ENCODE assay signal across 14 mouse cellular contexts in genomic region chr8:26595431-26596018, GRCm38 (mm10).
DNase-seq lines count a peak whose midpoint lies in the region; ATAC-seq and TF ChIP-seq lines count a peak whose summit lies in the region.
"Had no signal": no experiment of that assay in that cellular context is flagged by ENCODE, and none has a peak within 500 bp of the region (broad histone marks: within the 10 kb centered on the region; RNA-seq: fewer than 3 reads in every experiment).

No protein-coding gene starts in this region.

- H3K4me3 ChIP-seq in intestine, embryonic 14.5 days (ENCODE audit: low read depth, low read length): no peak overlapping the region
- H3K4me3 ChIP-seq in intestine, embryonic 15.5 days (replicated peaks): no peak overlapping the region
- no peak overlapping the region for H3K4me3 ChIP-seq in forebrain, embryonic 16.5 days (replicated peaks; ENCODE audit: low read length)
- H3K4me3 ChIP-seq in midbrain, postnatal 0 days (ENCODE audit: low read depth, low read length): no peak overlapping the region
- no peak overlapping the region for H3K4me3 ChIP-seq in heart, embryonic 12.5 days
- H3K4me3 ChIP-seq: embryonic facial prominence, embryonic 12.5 days had no signal

- no peak overlapping the region for H3K27ac ChIP-seq in intestine, embryonic 14.5 days (ENCODE audit: low read depth)
- no peak overlapping the region for H3K27ac ChIP-seq in intestine, embryonic 15.5 days
- H3K27ac ChIP-seq in forebrain, embryonic 16.5 days (ENCODE audit: low read length): no peak overlapping the region
- no peak overlapping the region for H3K27ac ChIP-seq in midbrain, postnatal 0 days (ENCODE audit: low read depth, low read length)
- H3K27ac ChIP-seq in heart, embryonic 12.5 days (ENCODE audit: poor library complexity, severe bottlenecking): no peak overlapping the region
- H3K27ac ChIP-seq: embryonic facial prominence, embryonic 12.5 days had no signal

- TF ChIP-seq CTCF in midbrain, postnatal 0 days (IDR thresholded peaks at IDR 0.05): no peak

- no peak overlapping the region for H3K4me2 ChIP-seq in intestine, embryonic 14.5 days (ENCODE audit: low read length)
- no peak overlapping the region for H3K4me2 ChIP-seq in intestine, embryonic 15.5 days (replicated peaks)
- H3K4me2 ChIP-seq in forebrain, embryonic 16.5 days (ENCODE audit: low read length): no peak overlapping the region
- no peak overlapping the region for H3K4me2 ChIP-seq in midbrain, postnatal 0 days (ENCODE audit: low read depth, low read length, poor library complexity, severe bottlenecking)
- no peak overlapping the region for H3K4me2 ChIP-seq in heart, embryonic 12.5 days
- H3K4me2 ChIP-seq: embryonic facial prominence, embryonic 12.5 days had no signal

- H3K9me3 ChIP-seq in intestine, embryonic 14.5 days (ENCODE audit: control insufficient read depth, low read length): no peaks in the 10 kb centered on the region
- H3K9me3 ChIP-seq in intestine, embryonic 15.5 days: no peaks in the 10 kb centered on the region
- no peaks in the 10 kb centered on the region for H3K9me3 ChIP-seq in forebrain, embryonic 16.5 days (ENCODE audit: control insufficient read depth, low read length)
- no peaks in the 10 kb centered on the region for H3K9me3 ChIP-seq in midbrain, postnatal 0 days (ENCODE audit: low read length)
- no peaks in the 10 kb centered on the region for H3K9me3 ChIP-seq in heart, embryonic 12.5 days (replicated peaks)
- H3K9me3 ChIP-seq: embryonic facial prominence, embryonic 12.5 days had no signal

- H3K9ac ChIP-seq in intestine, embryonic 14.5 days (ENCODE audit: low read length): no peak overlapping the region
- H3K9ac ChIP-seq in intestine, embryonic 15.5 days: no peak overlapping the region
- H3K9ac ChIP-seq in forebrain, embryonic 16.5 days (replicated peaks; ENCODE audit: low read depth, low read length): no peak overlapping the region
- no peak overlapping the region for H3K9ac ChIP-seq in midbrain, postnatal 0 days (replicated peaks; ENCODE audit: low read length, poor library complexity, severe bottlenecking)
- H3K9ac ChIP-seq in heart, embryonic 12.5 days: no peak overlapping the region
- H3K9ac ChIP-seq: embryonic facial prominence, embryonic 12.5 days had no signal

- intact Hi-C loops in heart, postnatal 14 days (cut with DNase I): no loop called here

- peaks cover 7% of the 10 kb centered on the region for H3K4me1 ChIP-seq in intestine, embryonic 14.5 days (replicated peaks; ENCODE audit: control insufficient read depth, insufficient read depth, low read length)
- H3K4me1 ChIP-seq in intestine, embryonic 15.5 days (replicated peaks): 0 out of 2 replicates have a peak, but pooled peaks cover 6% of the 10 kb centered on the region
- H3K4me1 ChIP-seq in forebrain, embryonic 16.5 days (replicated peaks; ENCODE audit: control insufficient read depth, insufficient read depth, low read length): peaks cover 11% of the 10 kb centered on the region; the same call in 1 of the 2 replicates
- no peaks in the 10 kb centered on the region for H3K4me1 ChIP-seq in midbrain, postnatal 0 days (ENCODE audit: insufficient read depth, low read length)
- H3K4me1 ChIP-seq in heart, embryonic 12.5 days (replicated peaks): no peaks in the 10 kb centered on the region
- H3K4me1 ChIP-seq: embryonic facial prominence, embryonic 12.5 days had no signal

- DNase-seq in intestine, embryonic 14.5 days (ENCODE audit: low spot score): peak; percentile 51
- DNase-seq in embryo, embryonic 10.5 days (ENCODE audit: low spot score): peak; percentile 22
- peak; percentile 25 for DNase-seq in midbrain, postnatal 0 days (ENCODE audit: low spot score)
- no peak for DNase-seq in spleen, postnatal 10 days (ENCODE audit: low spot score in 2 of 2)
- no peak for DNase-seq in heart, postnatal 14 days
- DNase-seq: cerebellum, adult 11-12 months; heart, postnatal 4 days; kidney, postnatal 36 days; lung, postnatal 10 days; thymus, postnatal 25 days had no signal

- 0 out of 2 replicates have a peak, but pooled peaks cover 4% of the 10 kb centered on the region for H3K27me3 ChIP-seq in intestine, embryonic 14.5 days (replicated peaks; ENCODE audit: control insufficient read depth, insufficient read depth, low read length)
- H3K27me3 ChIP-seq in intestine, embryonic 15.5 days (replicated peaks): no peaks in the 10 kb centered on the region
- H3K27me3 ChIP-seq in forebrain, embryonic 16.5 days (replicated peaks; ENCODE audit: control insufficient read depth, insufficient read depth, low read length): no peaks in the 10 kb centered on the region
- H3K27me3 ChIP-seq in midbrain, postnatal 0 days (ENCODE audit: insufficient read depth, low read length): no peaks in the 10 kb centered on the region
- no peaks in the 10 kb centered on the region for H3K27me3 ChIP-seq in heart, embryonic 12.5 days (replicated peaks)
- H3K27me3 ChIP-seq: embryonic facial prominence, embryonic 12.5 days had no signal

- ATAC-seq in intestine, embryonic 14.5 days (replicated peaks; ENCODE audit: low FRiP score, low TSS enrichment, low read depth): no peak
- no peak for ATAC-seq in intestine, embryonic 15.5 days
- ATAC-seq in forebrain, embryonic 16.5 days: peak; percentile 43; the same call in 1 of the 2 replicates
- ATAC-seq in midbrain, postnatal 0 days (ENCODE audit: low FRiP score): no peak
- no peak for ATAC-seq in heart, embryonic 12.5 days (ENCODE audit: insufficient number of reproducible peaks, low FRiP score)

- H3K36me3 ChIP-seq in intestine, embryonic 14.5 days (ENCODE audit: control insufficient read depth, insufficient read depth, low read length): no peaks in the 10 kb centered on the region
- no peaks in the 10 kb centered on the region for H3K36me3 ChIP-seq in intestine, embryonic 15.5 days
- no peaks in the 10 kb centered on the region for H3K36me3 ChIP-seq in forebrain, embryonic 16.5 days (ENCODE audit: control insufficient read depth, insufficient read depth)
- no peaks in the 10 kb centered on the region for H3K36me3 ChIP-seq in midbrain, postnatal 0 days (ENCODE audit: insufficient read depth, low read length)
- no peaks in the 10 kb centered on the region for H3K36me3 ChIP-seq in heart, embryonic 12.5 days
- H3K36me3 ChIP-seq: embryonic facial prominence, embryonic 12.5 days had no signal

- WGBS in intestine, embryonic 14.5 days: 62% methylated on average over 13 of the region's 13 CpGs
- 71% methylated on average over 13 of the region's 13 CpGs for WGBS in intestine, embryonic 15.5 days
- WGBS in forebrain, embryonic 16.5 days: 60% methylated on average over 13 of the region's 13 CpGs
- WGBS in midbrain, postnatal 0 days: 69% methylated on average over 13 of the region's 13 CpGs
- 81% methylated on average over 13 of the region's 13 CpGs for WGBS in heart, embryonic 12.5 days

Comparison
In these comparisons a context has a peak if more than half of its experiments do, and no peak if none do; other contexts are left out.
1. DNase-seq: peak in intestine, embryonic 14.5 days (single experiment), embryo, embryonic 10.5 days (single experiment) and midbrain, postnatal 0 days (single experiment); none in spleen, postnatal 10 days (0 of 2) and heart, postnatal 14 days (0 of 2).